Mouse (Mus musculus) adipocyte (in vitro differentiated cells): ENCODE results near the gene Sesn1.

Experiments
- DNase-seq: peaks from one replicate; pipeline ENCODE4 v3.0.0-alpha.2; 2016; ENCODE audit warnings: low spot score

Gene Sesn1

GRCm38 (mm10) chr10:41870101-41870500, 60.4 kb downstream of the Sesn1 start:
- DNase-seq, result no peak

- DNase-seq, result no peak
Observed at GRCm38 (mm10) chr10:41871564-41871963, 61.8 kb downstream of the Sesn1 start.

- no peak for DNase-seq
Observed at GRCm38 (mm10) chr10:41875624-41876023, 65.9 kb downstream of the Sesn1 start.

GRCm38 (mm10) chr10:41878344-41878743, 68.6 kb downstream of the Sesn1 start:
- no peak for DNase-seq

GRCm38 (mm10) chr10:41879675-41880074, 69.9 kb downstream of the Sesn1 start:
- no peak for DNase-seq

GRCm38 (mm10) chr10:41880206-41880605, 70.5 kb downstream of the Sesn1 start:
- DNase-seq, result no peak

- no peak for DNase-seq
Observed at GRCm38 (mm10) chr10:41880777-41881176, 71.0 kb downstream of the Sesn1 start.

GRCm38 (mm10) chr10:41881438-41881837, 71.7 kb downstream of the Sesn1 start:
- no peak for DNase-seq

- DNase-seq, result no peak
Observed at GRCm38 (mm10) chr10:41883741-41884575, 74.2 kb downstream of the Sesn1 start.

GRCm38 (mm10) chr10:41887080-41887821, 77.5 kb downstream of the Sesn1 start:
- peak; percentile 93 for DNase-seq

GRCm38 (mm10) chr10:41888365-41888941, 78.7 kb downstream of the Sesn1 start:
- peak; percentile 27 for DNase-seq

GRCm38 (mm10) chr10:41889566-41889965, 79.8 kb downstream of the Sesn1 start:
- no peak for DNase-seq

GRCm38 (mm10) chr10:41890537-41890936, 80.8 kb downstream of the Sesn1 start:
- no peak for DNase-seq

- DNase-seq, result no peak
Observed at GRCm38 (mm10) chr10:41891312-41891711, 81.6 kb downstream of the Sesn1 start.

GRCm38 (mm10) chr10:41893433-41894411, 84.0 kb downstream of the Sesn1 start:
- DNase-seq, result peak; percentile 77

GRCm38 (mm10) chr10:41896425-41896824, 86.7 kb downstream of the Sesn1 start:
- no peak for DNase-seq

- DNase-seq, result no peak
Observed at GRCm38 (mm10) chr10:41896865-41897264, 87.1 kb downstream of the Sesn1 start.

- no peak for DNase-seq
Observed at GRCm38 (mm10) chr10:41901456-41901855, 91.7 kb downstream of the Sesn1 start.

GRCm38 (mm10) chr10:41901864-41902263, 92.1 kb downstream of the Sesn1 start:
- DNase-seq, result no peak

GRCm38 (mm10) chr10:41907473-41907872, 97.7 kb downstream of the Sesn1 start:
- no peak for DNase-seq

GRCm38 (mm10) chr10:41907950-41908349, 98.2 kb downstream of the Sesn1 start:
- DNase-seq, result no peak

- no peak for DNase-seq
Observed at GRCm38 (mm10) chr10:41908899-41909298, 99.2 kb downstream of the Sesn1 start.
